Mouse (Mus musculus) hindbrain, embryonic 13.5 days (tissue): ENCODE measurements at regions not wholly inside any gene's neighbourhood (a gene's known extent, or its start where the extent isn't known, plus 50 kb on each side); places are given as distances from the start of the nearest gene placed in this dataset.
A peak's percentile ranks its signal among the peaks of the same experiment; 100 is the strongest.

Source experiments
- ATAC-seq: fragments of 200-750 bp; cut with Nextera tagmentation; 2 replicates; pipeline ENCODE4 v1.8.0; 2017; ENCODE audit warnings: moderate TSS enrichment; ENCODE audit not compliant: low FRiP score
- H3K27ac ChIP-seq: fragments of 300-500 bp; sonication (generic); 2 replicates; pipeline ENCODE4 v1.5.1; 2015; ENCODE audit warnings: inconsistent platforms, mild to moderate bottlenecking, moderate library complexity
- H3K27me3 ChIP-seq: fragments of 300-500 bp; sonication (generic); 2 replicates; pipeline ENCODE4 v1.6.1; 2015; ENCODE audit warnings: mild to moderate bottlenecking, inconsistent platforms
- H3K36me3 ChIP-seq: fragments of 300-500 bp; sonication (generic); 2 replicates; pipeline ENCODE4 v1.6.1; 2015; ENCODE audit warnings: mild to moderate bottlenecking, inconsistent platforms
- H3K4me1 ChIP-seq: fragments of 300-500 bp; sonication (generic); replicated peaks from 2 replicates; pipeline ENCODE4 v1.6.1; 2015; ENCODE audit warnings: inconsistent platforms
- H3K4me2 ChIP-seq: fragments of 300-500 bp; sonication (generic); 2 replicates; pipeline ENCODE4 v1.6.1; 2015; ENCODE audit warnings: inconsistent platforms, mild to moderate bottlenecking, moderate library complexity
- H3K4me3 ChIP-seq: fragments of 300-500 bp; sonication (generic); 2 replicates; pipeline ENCODE4 v1.5.1; 2015; ENCODE audit warnings: mild to moderate bottlenecking, inconsistent platforms
- H3K9ac ChIP-seq: fragments of 300-500 bp; sonication (generic); 2 replicates; pipeline ENCODE4 v1.6.1; 2015; ENCODE audit warnings: mild to moderate bottlenecking, inconsistent platforms
- H3K9me3 ChIP-seq: fragments of 300-500 bp; sonication (generic); 2 replicates; pipeline ENCODE4 v1.6.1; 2016; ENCODE audit warnings: inconsistent platforms
- WGBS: fragments of 180-500 bp; shearing (Covaris S2); methylation state at CpG from one replicate; pipeline ENCODE4 v1.1.7; 2015; 5-methylcytosine and 5-hydroxymethylcytosine counted together

GRCm38 (mm10) chr6:95372938-95373337, 51.0 kb downstream of the Gm10234 start:
- H3K4me3 ChIP-seq: no peak overlapping the region

GRCm38 (mm10) chr6:95374266-95374665, 52.4 kb downstream of the Gm10234 start:
- Histone ChIP-seq H3K4me3 (no peak overlapping the region), H3K4me1 (peaks cover 5% of the 10 kb centered on the region), H3K9ac (no peak overlapping the region), H3K4me2 (no peak overlapping the region), H3K27ac (no peak overlapping the region), H3K27me3 (no peaks in the 10 kb centered on the region), H3K9me3 (no peaks in the 10 kb centered on the region), H3K36me3 (no peaks in the 10 kb centered on the region)
- 94% methylated on average over 6 of the region's 6 CpGs for WGBS
- ATAC-seq: no peak

More at GRCm38 (mm10) chr6:95372938-95373337, 51.0 kb downstream of the Gm10234 start:
- Histone ChIP-seq H3K27ac (no peak overlapping the region), H3K27me3 (no peaks in the 10 kb centered on the region), H3K4me1 (peaks cover 5% of the 10 kb centered on the region), H3K36me3 (no peaks in the 10 kb centered on the region), H3K9me3 (no peaks in the 10 kb centered on the region), H3K9ac (no peak overlapping the region), H3K4me2 (no peak overlapping the region)
- 87% methylated on average over 3 of the region's 3 CpGs for WGBS
- no peak for ATAC-seq

GRCm38 (mm10) chr6:95377590-95378245, 55.8 kb downstream of the Gm10234 start:
- Histone ChIP-seq H3K27me3 (no peaks in the 10 kb centered on the region), H3K4me3 (no peak overlapping the region), H3K4me1 (peaks cover 5% of the 10 kb centered on the region), H3K9me3 (no peaks in the 10 kb centered on the region), H3K27ac (peak overlapping the region; percentile 30; the same call in 1 of the 2 replicates), H3K36me3 (no peaks in the 10 kb centered on the region), H3K9ac (no peak overlapping the region), H3K4me2 (no peak overlapping the region)
- 67% methylated on average over 13 of the region's 13 CpGs for WGBS
- no peak for ATAC-seq

GRCm38 (mm10) chr6:95378349-95378748, 56.4 kb downstream of the Gm10234 start:
- Histone ChIP-seq H3K36me3 (no peaks in the 10 kb centered on the region), H3K4me1 (peaks cover 5% of the 10 kb centered on the region), H3K4me2 (no peak overlapping the region), H3K27ac (peak overlapping the region; percentile 30; the same call in 1 of the 2 replicates), H3K9ac (no peak overlapping the region), H3K9me3 (no peaks in the 10 kb centered on the region), H3K27me3 (no peaks in the 10 kb centered on the region), H3K4me3 (no peak overlapping the region)
- 60% methylated on average over 4 of the region's 4 CpGs for WGBS
- no peak for ATAC-seq
